Mouse (Mus musculus) left cerebral cortex, adult 9 months (tissue): Measurements from ENCODE around the gene Ltb.
"Not testable (repeated sequence)": the region's sequence is repeated elsewhere in the genome, so short reads cannot be mapped to it uniquely, and the experiment has no call there.

Experiments
- DNase-seq, 2 experiments: peaks; one replicate each; pipeline ENCODE4 v3.0.0; 2022; ENCODE audit warnings: low spot score in 2 of 2

Gene Ltb

DNA sequence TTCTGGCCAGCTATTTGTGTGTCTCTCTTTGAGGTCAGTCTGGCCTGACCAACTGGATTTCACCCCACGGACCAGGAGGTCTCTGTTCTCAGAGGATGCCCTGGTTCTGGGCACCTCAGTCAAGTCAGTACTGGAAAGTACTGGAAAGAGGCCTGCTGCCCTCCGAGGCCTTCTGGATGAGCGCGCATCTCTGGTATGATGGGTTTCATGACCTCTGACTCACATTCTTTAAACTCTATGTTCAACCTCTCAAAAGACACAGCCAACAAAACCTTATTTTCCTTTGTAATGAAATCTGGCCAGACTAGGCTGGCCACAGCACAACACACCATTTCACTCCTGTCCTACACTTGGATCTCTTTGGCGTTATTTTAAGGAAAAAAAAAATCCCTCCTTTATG is 31.2 kb downstream of the Ltb start:
- DNase-seq: no peak

DNA sequence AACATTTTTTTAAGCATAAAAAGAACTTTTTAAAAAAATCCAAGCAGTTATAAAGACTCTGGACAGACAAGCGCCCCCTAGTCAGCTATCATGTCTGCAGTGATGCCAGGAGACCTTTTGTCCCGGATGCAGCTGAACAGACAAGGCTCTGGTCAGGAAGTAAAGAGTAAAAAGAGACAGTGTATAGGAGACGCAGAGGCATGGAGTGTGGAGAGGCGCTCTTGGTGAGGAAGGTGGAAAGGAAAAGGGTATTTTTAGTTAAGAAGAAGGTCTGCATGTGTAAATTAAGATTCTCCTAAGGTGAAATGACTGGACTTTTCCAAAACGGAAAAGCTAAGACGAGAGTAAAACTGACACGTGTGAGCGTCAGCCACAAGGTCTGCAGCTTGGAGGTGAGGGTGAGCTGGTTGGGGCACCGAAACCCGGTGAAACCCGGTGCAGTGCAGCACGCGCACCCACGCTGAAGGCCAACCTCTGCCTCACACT is 32.4 kb downstream of the Ltb start:
- no peak for DNase-seq

DNA sequence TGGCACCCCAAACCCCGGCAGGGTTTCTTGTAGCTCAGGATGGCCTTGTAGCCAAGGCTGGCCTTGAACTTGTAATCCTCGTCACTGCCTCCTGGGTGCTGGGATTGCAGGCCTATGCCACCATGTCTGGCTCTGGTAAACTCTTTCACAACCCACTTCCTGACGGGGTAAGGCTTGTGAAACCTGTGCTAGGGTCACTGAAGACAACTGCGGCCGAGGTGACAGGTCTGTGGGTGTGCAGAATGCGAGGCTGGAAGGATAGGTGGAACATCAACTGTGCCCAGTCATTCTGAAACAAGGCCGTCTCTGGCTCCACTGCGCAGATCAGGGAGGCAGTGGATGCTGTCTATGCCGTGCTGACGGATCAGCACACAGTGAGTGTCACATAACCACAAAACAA is 36.8 kb downstream of the Ltb start:
- no peak for DNase-seq

DNA sequence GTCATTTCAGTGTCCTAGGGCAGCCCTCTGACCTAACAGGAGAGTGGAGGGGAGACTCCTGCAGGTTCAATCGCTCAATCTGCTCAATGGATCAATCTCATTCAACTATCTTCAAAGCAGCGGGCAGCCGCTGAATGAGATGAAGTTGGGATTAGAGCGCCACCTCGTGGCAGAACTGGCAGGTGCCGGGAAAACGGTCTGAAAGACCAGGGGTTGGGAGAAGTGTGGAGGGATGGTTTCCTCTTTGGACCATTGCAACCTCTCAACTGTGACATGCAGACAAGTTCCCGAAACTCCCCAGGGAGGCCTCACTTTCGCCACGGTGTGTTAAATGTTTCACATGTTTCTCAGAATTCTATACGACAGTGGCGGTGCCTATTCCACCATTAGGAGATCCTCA is 37.8 kb downstream of the Ltb start:
- peak in 1 of 2 experiments; percentile 87 for DNase-seq

DNA sequence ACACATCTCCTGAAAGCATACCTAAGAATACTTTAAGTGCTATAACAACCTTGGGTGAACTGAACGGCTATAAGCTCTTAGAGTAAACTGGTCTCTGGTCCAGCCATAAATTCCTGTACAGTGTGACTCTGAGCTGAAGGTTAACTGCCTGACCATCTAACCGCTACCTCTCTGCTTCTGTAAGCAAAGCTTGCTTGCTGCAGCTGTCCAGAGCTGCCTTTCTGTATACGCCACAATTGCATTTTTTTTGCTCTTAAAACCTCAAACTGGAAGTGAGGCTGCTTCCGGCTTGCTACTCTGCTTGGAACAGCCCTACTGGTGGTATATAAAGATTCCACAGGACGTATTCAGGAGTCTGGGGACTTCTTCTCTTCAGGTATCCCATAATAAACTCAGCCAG is 38.4 kb downstream of the Ltb start:
- DNase-seq: no peak

DNA sequence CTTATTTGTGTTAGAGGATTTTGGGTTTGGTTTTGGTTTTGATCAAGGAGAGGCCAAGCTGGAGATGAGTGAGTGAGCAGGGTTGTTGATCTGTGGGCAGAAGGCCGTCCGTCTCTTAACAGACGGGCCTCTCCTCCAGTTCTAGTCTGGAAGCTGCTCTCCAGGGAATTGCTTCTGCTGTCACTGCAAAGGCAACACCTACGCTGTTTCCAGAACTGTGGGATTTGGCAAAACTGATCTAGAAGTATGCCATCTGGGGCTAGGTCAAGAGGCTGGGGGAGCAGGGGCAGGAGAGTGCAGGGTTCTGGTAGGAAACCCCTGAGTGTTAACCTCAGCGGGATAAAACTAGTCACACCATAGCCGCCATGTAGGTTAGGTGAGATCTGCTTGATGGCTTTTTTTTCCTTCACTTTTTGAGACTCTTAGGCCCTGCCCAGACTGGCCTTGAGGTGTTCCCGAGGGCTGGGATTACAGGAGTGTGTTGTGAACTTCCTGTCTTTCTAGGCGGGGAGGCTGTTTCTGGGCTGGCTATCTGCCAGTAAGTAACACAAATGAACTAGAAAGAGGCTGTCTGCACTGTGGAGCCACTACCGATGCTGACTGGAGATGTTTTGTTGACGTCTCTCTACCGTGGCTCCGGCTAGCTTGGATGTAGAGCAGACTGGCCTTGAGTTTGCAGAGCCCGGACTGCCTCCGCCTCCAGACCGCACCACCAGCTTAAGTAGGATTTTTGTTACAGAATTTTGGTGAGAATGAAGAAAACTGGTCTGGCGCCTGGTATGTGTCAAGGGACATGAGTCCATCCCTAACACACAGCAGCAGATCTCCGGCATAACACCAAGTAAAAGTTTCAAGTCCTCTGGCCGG is 39.1 kb downstream of the Ltb start, which contains the start of gene Atp6v1g2:
Atp6v1g2 (plus strand) TSS at position 547 of the 867 bp plus-strand sequence.
- DNase-seq: no peak

DNA sequence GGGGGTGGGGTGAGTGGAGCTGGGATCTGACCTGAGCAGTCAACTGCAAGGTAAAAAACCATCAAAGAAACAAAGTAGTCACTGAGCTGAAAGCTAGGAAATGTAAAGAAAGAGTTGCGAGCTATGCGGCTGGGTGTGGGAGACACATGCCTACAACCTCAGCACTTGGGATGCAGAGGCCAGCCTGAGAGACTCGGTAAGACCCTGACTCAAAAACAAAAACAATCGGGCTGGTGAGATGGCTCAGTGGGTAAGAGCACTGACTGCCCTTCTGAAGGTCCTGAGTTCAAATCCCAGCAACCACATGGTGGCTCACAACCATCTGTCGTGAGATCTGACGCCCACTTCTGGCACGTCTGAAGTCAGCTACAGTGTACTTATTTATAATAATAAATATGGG is 39.9 kb downstream of the Ltb start:
- DNase-seq: not testable (repeated sequence)

DNA sequence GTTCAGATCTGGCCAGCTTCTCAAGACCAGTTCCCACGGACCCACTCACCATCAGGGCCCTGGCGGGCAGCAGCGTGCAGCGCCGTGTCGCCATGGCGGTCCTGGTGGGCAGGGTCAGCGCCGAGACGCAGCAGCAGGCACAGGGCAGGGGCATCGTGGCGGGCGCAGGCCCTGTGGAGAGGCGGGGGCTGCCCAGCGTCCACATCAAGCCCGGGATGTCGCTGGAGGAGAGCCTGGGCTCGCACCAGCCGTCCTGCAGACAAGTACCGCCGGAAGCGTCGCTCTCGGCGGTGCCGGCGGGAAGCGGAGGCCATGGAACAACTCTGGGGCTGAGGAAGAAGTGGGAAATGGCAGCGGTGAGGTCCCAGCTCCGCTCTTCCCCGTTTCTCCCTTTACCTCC is 40.7 kb downstream of the Ltb start:
- DNase-seq: no peak

DNA sequence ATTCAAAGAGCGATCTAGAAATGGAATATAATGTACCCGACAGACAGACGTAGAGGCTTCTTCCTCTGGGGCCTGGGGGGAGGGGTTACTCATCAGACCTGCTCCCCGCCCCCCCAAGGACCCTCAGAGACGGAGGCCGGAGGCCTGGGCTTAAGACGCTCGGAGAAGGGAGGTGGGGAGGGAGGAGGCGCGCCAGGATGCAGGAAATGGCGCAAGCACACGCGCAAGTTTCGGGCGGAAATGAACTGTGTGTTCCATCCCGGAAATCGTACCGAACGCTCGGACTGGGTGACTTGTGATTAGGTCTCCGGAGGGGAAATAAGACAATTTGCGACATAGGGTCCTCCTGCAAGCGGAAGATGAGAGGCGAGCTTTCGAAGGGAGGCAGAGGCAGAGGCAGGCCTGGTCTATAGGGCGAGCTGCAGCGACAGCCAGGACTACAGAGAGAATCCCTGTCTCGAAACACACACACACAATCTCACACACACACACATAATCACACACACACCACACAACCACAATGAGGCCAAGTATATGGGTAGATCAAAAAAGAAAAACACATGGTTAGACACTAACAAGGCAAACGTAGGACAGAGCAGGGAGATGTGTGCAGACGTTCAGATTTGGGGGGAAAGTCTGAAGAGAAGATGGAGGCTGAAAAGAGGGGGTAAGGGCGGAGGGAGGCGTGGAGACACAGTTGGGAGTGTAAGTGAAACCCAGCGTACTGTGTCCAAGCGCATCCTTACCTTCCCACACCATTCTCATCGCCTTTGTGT is 41.6 kb downstream of the Ltb start, which contains the start of gene Nfkbil1:
Nfkbil1 (minus strand) TSS at position 179 of the 776 bp plus-strand sequence.
- DNase-seq: peak; percentile 87 to 95

DNA sequence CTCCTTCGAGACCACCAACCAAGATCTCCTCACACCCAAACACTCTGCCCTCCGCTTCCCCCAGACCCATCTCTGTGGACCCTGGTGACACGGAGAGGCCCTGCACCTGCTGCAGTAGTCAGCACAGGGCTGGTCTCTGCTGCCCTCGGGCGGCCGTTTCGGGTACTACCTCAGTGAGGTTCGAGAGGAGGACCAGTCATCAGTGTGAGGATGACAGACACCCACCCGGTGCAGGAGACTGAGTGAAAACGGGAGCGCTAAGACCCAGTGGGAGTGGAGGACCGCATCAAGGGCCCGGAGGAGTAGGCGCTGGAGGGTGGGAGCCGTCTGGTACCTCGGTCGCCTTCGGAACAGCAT is 42.1 kb downstream of the Ltb start:
- DNase-seq: peak; percentile 90 to 99

DNA sequence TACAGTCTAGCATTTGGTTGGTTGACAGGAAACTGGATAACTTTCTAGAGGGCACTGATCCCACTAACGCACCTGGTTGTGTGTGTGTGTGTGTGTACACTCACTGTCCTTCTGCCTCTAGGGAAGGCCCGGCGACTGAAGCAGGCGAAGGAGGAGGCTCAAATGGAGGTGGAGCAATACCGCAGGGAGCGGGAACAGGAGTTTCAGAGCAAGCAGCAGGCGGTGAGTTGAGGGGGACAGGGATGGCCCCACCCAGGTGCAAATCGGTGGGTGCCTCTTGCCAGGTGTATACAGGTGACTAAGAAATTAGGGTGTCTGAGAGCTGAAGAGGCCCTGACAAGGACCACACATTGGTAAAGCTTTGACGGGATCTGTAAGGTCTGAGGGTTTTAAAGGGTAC is 42.8 kb downstream of the Ltb start:
- no peak for DNase-seq

DNA sequence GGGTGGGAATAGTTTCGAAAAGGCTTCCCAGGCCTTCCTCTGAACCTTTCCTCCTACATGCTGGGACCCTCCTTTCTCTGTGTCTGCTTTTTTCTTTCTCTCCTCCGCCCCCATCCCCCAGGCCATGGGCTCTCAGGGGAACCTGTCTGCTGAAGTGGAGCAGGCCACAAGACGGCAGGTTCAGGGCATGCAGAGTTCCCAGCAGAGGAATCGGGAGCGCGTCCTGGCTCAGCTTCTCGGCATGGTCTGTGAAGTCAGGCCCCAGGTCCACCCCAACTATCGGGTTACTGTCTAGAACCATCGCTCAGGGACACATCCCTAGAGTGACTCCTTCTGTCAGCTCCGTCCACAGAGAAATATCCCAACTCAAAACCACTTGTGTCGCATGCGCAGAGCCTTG is 43.3 kb downstream of the Ltb start:
- DNase-seq: no peak

DNA sequence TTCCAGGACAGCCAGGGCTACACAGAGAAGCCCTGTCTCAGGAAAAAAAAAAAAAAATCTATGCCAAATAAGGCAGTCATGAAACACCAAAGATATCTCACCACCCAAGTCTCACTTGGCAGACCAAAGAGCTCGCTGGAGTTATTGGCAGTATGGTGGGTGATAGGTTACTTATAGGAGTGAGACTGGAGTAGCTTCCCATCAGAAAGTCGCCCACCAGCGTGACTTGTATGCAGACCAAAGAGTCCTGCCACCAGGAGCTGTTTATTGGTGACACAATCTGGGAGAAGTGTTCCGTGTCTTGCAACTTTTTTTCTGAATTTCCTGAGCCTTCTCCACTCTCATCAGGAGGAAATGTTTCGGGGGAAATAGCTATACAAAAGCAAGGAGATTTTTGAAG is 45.5 kb downstream of the Ltb start:
- no peak for DNase-seq

DNA sequence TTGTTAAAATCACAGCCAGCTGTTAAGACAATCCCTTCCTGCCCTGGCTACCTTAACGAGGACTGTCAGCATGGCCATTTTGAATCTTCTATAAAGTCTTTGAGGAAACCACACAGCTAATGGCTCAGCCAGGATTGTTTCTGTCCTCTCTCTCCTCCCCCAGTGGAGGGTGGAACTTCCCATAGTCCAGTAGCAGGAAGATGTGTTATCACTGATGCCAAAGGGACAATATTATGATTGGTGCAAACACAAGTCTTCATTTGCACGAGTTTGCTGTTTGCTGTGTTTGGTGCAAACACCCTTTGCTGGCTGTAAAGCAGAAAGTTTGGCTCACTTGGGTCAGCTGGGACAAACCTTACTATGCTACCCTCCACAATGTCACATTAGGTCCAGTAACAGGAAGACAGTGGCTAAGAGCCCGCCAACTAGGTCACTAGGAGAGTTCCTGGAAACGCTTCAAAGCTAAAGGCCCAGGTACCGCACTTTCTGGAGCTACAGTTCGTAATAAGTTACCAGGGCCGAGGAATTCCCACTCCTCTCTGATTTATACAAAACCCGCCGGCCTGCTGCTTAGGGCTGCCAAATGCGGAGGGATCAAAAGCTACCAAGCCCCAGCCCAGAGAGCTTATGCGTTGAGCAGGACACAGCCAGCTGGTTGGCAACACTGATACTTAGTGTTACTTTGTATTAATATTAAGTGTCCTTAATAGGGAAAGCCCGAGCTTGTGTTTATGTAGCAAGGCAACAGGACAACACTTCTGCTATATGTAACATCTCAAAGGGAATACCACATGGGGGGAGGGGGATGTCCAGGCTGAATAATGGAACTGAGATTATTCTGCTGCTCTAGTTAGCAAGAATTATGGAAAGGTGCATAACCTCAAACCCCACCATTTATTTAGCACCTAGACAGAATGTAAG is 46.4 kb downstream of the Ltb start:
- no peak for DNase-seq

DNA sequence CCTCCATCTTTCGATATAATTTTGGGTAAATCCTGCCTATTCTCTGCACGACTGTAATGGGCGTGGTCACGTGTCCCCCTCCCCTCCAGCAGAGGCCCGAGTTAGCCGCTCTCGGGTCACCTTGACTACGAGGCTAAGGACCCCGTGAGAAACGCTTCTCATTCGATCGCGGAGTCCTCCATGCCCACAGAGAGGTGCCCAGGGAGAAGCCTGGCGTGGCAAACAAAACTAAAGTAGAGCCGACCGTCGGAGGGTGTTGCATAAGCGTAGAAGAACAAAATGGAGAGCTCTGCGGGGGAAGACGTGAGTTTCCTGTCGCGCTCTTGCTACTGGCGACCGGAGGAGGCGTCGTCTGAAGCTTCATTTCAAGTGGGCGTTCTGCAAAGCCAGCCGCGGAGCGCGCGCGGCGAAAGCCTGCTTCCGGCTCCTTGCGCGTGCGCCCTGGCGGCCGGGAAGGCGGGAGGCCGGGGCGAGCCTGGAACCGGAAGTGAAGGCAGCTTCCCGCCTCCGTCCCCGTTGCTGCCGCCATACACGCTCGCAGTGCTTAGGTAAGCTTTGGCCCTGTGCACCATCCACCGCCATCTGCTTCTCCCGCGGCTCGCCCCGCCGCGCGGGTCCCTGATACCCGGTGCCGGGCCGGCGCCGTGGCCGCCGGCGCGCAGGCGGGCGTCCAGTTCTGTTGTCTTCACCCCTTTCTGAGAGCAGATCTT is 47.2 kb downstream of the Ltb start, which contains the start of gene Ddx39b:
Ddx39b (plus strand) TSS at position 442 of the 710 bp plus-strand sequence.
- peak; percentile 95 to 97 for DNase-seq

DNA sequence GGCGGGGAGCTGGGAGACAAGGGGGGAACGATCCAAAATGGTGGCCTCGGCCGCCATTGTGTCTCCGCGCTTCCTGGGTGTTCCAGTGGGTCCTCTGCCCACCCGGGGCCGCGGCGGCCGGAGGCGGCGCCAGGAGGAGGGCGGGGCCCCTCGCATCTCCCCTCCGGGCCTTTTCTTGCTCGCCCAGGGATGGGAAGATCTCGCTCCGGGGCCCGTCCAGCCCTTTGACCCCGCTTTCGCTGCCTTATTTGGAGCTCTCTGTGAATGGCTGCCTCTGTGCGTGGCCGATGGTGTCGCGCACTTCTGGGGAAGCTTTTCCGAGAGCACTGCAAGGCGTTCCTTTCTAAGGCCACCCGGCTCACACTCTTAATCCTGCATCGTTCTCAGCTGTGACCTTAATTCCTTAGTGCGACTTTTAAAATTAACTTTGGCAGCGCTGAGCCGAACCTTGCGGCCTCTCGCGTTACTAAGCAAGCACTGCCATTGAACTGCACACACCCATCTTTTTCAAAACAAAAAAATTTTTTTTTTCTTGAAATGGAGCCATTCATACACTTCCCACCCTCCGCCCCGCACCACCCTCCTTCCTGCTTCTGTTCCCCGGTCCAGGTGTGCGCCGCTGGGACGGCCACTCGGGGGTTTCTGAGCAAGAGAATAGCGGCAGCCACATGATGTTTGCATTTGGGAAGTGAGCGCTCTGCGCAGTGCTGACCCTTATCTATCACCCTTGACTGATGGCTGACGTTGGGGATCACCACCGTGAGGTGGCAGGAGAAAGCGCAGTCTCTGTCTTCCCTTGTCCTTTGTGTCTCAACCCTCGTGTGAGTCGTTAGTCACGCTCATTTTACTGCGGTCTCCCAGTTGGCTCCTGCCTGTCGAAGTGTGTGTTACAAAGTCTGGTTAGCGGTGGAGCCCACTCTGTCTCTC is 48.0 kb downstream of the Ltb start:
- peak in 1 of 2 experiments; percentile 68 for DNase-seq

DNA sequence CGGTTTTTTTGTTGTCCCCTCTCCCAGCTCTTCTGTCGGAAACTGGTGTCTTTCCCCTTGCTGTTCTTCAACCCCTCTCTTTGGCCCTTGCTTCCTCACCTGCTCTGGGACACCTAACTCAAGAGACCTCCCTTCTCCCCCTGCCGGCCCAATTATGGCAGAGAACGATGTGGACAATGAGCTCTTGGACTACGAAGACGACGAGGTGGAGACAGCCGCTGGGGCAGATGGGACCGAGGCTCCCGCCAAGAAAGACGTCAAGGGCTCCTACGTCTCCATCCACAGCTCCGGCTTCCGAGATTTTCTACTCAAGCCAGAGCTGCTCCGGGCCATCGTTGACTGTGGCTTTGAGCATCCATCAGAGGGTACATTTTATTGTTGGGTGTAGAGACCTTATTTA is 48.8 kb downstream of the Ltb start:
- peak in 1 of 2 experiments; percentile 64 for DNase-seq

DNA sequence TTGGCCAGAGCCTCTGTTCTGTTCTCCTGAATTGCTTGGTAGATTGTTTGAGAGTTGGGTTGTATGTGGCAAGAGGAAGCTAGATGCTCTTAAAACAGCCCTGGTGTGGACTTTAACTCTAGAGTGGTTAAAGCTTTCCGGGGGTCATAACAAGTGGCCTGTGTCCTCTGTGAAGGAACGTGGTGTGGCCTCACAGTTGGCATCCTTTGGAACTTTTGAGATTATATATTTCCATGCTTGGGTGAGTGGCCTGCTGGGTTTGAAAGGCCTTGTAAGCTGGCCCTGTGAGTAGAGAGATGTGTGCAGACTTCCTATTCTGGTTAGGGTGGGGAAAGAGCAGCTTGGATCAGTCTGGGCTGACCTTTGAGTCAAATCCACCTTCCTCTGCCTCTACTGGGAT is 50.8 kb downstream of the Ltb start:
- no peak for DNase-seq
